Mouse (Mus musculus) thymus, postnatal 10 days (tissue): ENCODE measurements at regions not wholly inside any gene's neighbourhood (a gene's known extent, or its start where the extent isn't known, plus 50 kb on each side); places are given as distances from the start of the nearest gene placed in this dataset.

Source experiments
- DNase-seq, 2 experiments: peaks; one replicate each; pipeline ENCODE4 v3.0.0; 2021; ENCODE audit warnings: low spot score in 2 of 2

DNA sequence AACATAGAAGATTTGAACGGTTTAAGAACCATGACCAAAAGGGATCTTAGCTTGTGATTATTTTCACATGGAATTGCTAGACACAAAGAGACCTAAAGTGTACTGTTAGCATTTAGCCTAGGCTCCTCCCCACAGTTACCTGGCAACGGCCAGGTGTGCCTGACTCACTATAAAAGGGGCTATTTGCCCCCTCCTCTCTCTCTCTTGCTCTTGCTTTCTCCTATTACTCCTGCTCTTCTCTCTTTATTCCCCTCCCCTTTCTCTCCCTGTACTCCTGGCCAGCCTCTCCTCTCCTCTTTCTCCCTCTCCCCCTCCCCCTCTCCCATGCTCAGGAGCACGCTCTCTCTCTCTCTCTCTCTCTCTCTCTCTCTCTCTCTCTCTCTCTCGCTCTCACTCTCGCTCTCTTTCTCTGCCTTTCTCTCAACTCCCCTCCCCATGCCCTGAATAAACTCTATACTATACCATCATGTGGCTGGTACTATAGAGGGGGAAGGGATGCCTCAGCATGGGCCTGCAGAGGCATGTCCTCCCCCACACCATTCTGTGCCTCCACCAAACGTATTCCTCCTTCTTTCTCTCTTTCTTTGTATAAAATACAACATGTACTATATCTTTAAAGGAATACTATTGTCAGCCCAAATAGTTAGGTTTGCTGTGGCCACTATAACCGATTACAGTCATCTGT, 603.9 kb downstream of the Rps29 start:
- DNase-seq = no peak

GRCm38 (mm10) chr12:68554292-68554691, 604.7 kb downstream of the Rps29 start:
- no peak for DNase-seq

DNA sequence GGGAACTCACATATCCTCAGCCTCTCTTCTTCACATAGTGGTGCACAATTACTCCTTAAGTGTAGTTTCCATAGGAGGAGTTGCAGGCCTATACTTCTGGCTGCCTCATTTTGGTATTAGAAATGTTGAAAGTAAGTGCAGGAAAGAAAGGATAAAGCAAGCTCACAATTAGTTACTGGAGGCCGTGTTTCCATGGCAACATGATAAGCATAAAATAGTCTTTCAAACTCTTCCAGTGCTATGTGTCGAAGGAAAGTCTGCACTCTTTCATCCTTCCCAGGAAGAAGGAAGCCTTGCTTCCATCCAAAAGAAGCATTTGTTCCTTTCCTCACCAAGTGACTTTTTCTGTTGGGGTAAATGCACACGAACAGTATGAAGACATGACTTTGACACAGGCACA, 617.2 kb downstream of the Rps29 start:
- DNase-seq = no peak

GRCm38 (mm10) chr12:68500794-68501193, 658.2 kb downstream of the Rps29 start:
- no peak for DNase-seq

- DNase-seq = no peak
Measured at GRCm38 (mm10) chr12:68463032-68463431, 696.0 kb downstream of the Rps29 start.

DNA sequence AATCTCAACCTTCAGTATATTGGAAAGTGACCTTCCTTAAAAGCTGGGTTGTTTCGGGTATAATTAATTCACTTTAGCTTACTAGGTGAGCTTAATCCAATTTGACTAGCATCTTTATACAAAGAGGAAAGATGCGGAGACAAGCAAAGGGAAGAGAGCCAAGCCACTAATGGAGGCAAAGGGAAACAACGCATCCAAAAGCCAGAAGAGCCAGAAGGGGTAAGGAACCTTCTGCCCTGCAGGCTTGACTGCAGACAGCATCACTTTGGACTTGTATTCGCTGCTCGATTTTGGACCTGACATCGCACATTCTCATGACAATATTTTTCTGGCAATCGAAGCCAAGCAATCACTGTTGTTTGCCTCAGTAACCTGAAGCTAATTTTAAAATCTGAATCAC, 700.8 kb downstream of the Rps29 start:
- no peak for DNase-seq

- no peak for DNase-seq
Measured at GRCm38 (mm10) chr12:68426601-68427000, 732.4 kb downstream of the Rps29 start.

DNA sequence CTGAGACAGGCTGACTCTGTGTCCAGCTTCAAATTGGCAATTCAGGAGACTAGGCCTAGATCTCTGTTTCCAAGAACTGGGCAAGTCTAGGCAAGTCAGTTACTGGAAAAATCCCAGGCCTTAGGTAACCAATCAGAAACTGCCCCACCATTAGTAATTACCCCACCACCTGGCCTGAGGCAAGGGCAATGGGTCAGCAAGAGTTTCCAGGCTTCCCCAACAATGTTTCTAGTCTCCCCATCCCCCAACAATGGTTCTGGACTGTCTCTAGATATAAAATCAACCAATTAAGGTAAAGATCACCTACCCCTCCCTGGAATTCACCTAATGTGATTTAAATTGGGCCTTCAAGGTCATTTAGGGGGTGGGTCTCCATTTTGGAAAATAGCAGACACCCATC, 734.0 kb downstream of the Rps29 start:
- no peak for DNase-seq
